Mouse (Mus musculus) lung, embryonic 14.5 days (tissue): Measurements from ENCODE around the gene Ppp1r14a. TPM values are rescaled to one million over a fixed set of nuclear protein-coding genes. Genes with fewer than 3 reads are reported as not detected.

Experiments used
- ATAC-seq: fragments of 200-750 bp; cut with Nextera tagmentation; 2 replicates; pipeline ENCODE4 v1.8.0; 2017; ENCODE audit warnings: mild to moderate bottlenecking, moderate TSS enrichment, moderate library complexity; ENCODE audit not compliant: insufficient read depth
- DNase-seq: peaks from one replicate; pipeline ENCODE4 v3.0.0-alpha.2; 2015
- H3K27ac ChIP-seq: fragments of 300-500 bp; sonication (generic); 2 replicates; pipeline ENCODE4 v1.5.1; 2014; ENCODE audit warnings: low read depth, mild to moderate bottlenecking, moderate library complexity
- H3K27me3 ChIP-seq: fragments of 300-500 bp; sonication (generic); 2 replicates; pipeline ENCODE4 v1.6.1; 2014; ENCODE audit warnings: low read length, control low read depth; ENCODE audit not compliant: insufficient read depth
- H3K36me3 ChIP-seq: fragments of 300-500 bp; sonication (generic); 2 replicates; pipeline ENCODE4 v1.6.1; 2014; ENCODE audit warnings: control low read depth; ENCODE audit not compliant: insufficient read depth
- H3K4me1 ChIP-seq: fragments of 300-500 bp; sonication (generic); 2 replicates; pipeline ENCODE4 v1.6.1; 2014; ENCODE audit warnings: antibody characterized with exemption, control low read depth; ENCODE audit not compliant: insufficient read depth
- H3K4me2 ChIP-seq: fragments of 300-500 bp; sonication (generic); 2 replicates; pipeline ENCODE4 v1.6.1; 2014; ENCODE audit warnings: mild to moderate bottlenecking
- H3K4me3 ChIP-seq: fragments of 300-500 bp; sonication (generic); 2 replicates; pipeline ENCODE4 v1.5.1; 2014; ENCODE audit warnings: low read depth, low read length
- H3K9ac ChIP-seq: fragments of 300-500 bp; sonication (generic); 2 replicates; pipeline ENCODE4 v1.6.1; 2014
- H3K9me3 ChIP-seq: fragments of 300-500 bp; sonication (generic); 2 replicates; pipeline ENCODE4 v1.6.1; 2016; ENCODE audit warnings: low read depth, low read length, control low read depth
- CTCF ChIP-seq: IDR thresholded peaks from 2 replicates; pipeline ENCODE4 v1.5.1; 2016; ENCODE audit warnings: antibody characterized with exemption, low read depth
- WGBS: fragments of 180-500 bp; shearing (Covaris S2); extraction: QIAGEN DNeasy Blood & Tissue Kit; methylation state at CpG from one replicate; pipeline ENCODE4 v1.1.7; 2014; 5-methylcytosine and 5-hydroxymethylcytosine counted together
- polyA plus RNA-seq: library from polyadenylated mRNA; unstranded; fragments of >200 nt; fragmentation: Nextera tagmentation; extraction: Ambion mirVana; gene quantifications from 2 replicates; pipeline ENCODE4 v1.2.1, GENCODE M21; 2014

Gene Ppp1r14a
- polyA plus RNA-seq, 1 experiment from 2014 or later = 114 TPM

DNA sequence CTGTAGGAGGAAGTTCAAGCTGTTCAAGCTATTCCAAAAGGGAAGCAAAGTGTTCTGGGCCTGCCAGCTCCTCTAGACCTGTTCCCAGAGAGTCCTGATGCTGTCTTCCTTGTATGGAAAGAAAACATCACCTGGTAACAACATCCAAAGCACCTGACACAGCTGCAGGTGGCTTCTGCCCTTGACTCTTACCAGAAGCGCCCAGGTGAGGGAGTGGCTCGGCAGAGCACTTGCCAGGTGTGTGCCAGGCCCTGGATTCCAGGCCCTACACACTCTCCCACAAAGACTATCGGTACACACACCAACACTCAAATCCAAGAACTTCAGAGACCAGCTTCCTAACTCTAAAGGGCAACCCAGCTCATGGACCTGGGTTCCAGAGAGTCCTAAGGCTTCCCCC lies 25.3 kb upstream of the Ppp1r14a start:
- DNase-seq = no peak
- WGBS = 84% methylated on average over 3 of the region's 3 CpGs
- H3K36me3 ChIP-seq = peaks cover 10% of the 10 kb centered on the region

DNA sequence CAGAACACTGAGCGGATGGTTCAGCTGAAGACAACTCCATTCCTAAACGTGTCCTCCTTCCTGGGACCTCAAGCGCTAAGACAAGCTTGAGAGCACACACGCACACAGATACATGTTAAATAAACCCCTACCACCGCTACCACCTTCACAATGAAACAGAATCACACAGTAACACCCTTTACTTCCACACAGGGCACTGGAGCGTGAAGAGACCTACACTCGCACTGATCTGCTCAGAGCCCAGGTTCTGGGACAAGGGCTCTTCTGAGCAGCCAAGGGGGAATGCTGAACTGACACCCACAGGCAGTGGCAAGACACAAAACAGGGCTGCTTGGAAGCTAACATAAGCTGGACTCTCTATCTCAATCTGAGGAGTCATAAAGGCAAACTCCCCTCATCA lies 23.5 kb upstream of the Ppp1r14a start:
- Histone ChIP-seq H3K4me1 (no peaks in the 10 kb centered on the region), H3K27ac (no peak overlapping the region), H3K4me3 (no peak overlapping the region), H3K4me2 (no peak overlapping the region), H3K27me3 (no peaks in the 10 kb centered on the region), H3K36me3 (no peaks in the 10 kb centered on the region), H3K9me3 (no peaks in the 10 kb centered on the region), H3K9ac (no peak overlapping the region)
- ATAC-seq (no peak), DNase-seq (no peak)
- 77% methylated on average over 7 of the region's 7 CpGs for WGBS
- no peak for TF ChIP-seq CTCF

More for the DNA sequence above, 25.3 kb upstream of the Ppp1r14a start:
- no peaks in the 10 kb centered on the region for H3K27me3 ChIP-seq
- no peak overlapping the region for H3K9ac ChIP-seq
- no peak for TF ChIP-seq CTCF
- H3K9me3 ChIP-seq = no peaks in the 10 kb centered on the region
- H3K27ac ChIP-seq = no peak overlapping the region
- no peak overlapping the region for H3K4me3 ChIP-seq
- H3K4me2 ChIP-seq = no peak overlapping the region
- no peaks in the 10 kb centered on the region for H3K4me1 ChIP-seq
- ATAC-seq = no peak

DNA sequence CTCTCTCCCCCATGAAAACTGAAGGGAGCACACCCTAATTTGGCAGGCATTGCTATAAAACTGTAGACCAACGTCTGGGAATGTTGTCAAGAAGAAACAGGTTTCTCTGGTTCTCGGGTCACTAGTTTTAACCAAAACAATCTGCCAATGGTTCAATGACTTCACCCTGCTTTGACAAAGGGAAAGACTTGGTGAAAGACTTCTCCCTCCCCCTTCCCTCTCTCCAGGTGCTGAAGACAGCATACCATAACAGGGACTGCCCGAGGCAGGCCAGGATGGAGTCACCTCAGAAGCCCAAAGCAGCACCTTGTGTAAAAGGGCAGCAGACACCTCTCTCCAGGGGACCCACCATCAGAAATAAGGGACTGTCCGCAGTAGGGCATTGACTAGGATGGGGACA lies 22.2 kb upstream of the Ppp1r14a start:
- no peak overlapping the region for H3K4me2 ChIP-seq
- ATAC-seq (no peak; the same call in 1 of the 2 replicates), DNase-seq (peak; percentile 45)
- no peaks in the 10 kb centered on the region for H3K27me3 ChIP-seq
- H3K4me1 ChIP-seq = peaks cover 9% of the 10 kb centered on the region; the same call in 1 of the 2 replicates
- no peak for TF ChIP-seq CTCF
- H3K9me3 ChIP-seq = no peaks in the 10 kb centered on the region
- WGBS = 55% methylated on average over 4 of the region's 4 CpGs
- H3K4me3 ChIP-seq = no peak overlapping the region
- H3K27ac ChIP-seq = no peak overlapping the region
- H3K36me3 ChIP-seq = no peaks in the 10 kb centered on the region
- no peak overlapping the region for H3K9ac ChIP-seq

DNA sequence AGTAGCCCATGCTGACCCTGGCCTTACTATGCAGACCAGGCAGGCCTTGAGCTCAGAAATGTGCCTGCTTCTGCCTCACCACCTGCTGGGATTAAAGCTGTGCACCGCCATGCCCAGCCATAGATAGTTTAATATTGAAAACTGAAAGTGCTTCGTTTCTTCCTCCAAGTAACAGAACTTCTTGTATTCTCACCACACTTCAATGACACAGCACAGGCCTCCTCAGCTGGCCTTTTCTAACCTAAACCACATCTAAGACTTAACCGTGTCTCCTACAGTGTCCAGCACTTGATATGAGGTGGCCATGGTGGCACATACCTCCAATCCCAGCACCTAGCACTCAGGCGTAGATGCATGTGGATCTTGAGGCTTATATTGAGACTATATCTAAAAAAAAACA lies 18.7 kb upstream of the Ppp1r14a start:
- DNase-seq (no peak), ATAC-seq (no peak)
- Histone ChIP-seq H3K36me3 (no peaks in the 10 kb centered on the region), H3K4me3 (no peak overlapping the region), H3K27ac (no peak overlapping the region), H3K27me3 (no peaks in the 10 kb centered on the region), H3K9me3 (no peaks in the 10 kb centered on the region), H3K9ac (no peak overlapping the region), H3K4me1 (peaks cover 12% of the 10 kb centered on the region; the same call in 1 of the 2 replicates), H3K4me2 (no peak overlapping the region)
- WGBS = 77% methylated on average over 4 of the region's 4 CpGs
- TF ChIP-seq CTCF = no peak

DNA sequence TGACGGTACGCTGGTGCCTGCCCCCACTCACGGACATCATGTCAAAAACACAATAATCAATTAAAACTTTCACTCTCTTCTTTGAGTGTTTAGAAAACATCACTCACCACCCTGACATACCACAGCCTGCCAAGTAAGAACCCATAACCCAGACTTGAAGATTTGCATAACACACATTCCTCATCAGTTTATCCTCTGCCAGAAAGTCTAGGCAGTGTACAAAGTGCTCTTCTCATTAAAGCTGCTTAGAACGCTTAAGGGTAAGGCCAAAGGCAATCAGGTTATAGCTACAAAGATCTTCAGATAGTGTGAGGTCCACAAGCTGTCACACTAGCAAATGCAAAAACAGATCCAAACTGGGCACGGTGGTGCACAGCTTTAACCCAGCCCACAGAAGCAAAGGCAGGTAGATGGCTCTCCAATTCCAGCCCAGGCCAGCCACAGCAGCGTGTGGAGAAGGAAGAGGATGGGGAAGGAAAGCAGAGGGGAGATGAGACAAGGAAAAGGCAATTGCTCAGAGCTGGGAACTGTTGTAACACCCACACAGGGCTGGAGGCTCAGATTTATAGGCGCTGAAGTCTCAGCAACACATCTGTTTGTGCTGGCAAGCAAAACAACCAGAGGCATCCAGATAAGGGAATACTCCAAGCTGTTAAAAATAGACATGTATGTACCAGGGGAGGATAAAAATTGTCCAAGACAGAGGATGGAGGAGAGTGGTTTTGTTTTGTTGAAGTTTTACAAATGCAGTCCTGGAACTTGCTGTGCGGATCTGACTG lies 17.2 kb upstream of the Ppp1r14a start:
- TF ChIP-seq CTCF = no peak
- Histone ChIP-seq H3K27ac (peak overlapping the region; percentile 61; the same call in 1 of the 2 replicates), H3K36me3 (no peaks in the 10 kb centered on the region), H3K4me2 (no peak overlapping the region), H3K4me3 (no peak overlapping the region), H3K9ac (no peak overlapping the region), H3K4me1 (peaks cover 12% of the 10 kb centered on the region; the same call in 1 of the 2 replicates), H3K27me3 (no peaks in the 10 kb centered on the region), H3K9me3 (no peaks in the 10 kb centered on the region)
- WGBS = 39% methylated on average over 8 of the region's 8 CpGs
- peak; percentile 61; the same call in 1 of the 2 replicates for ATAC-seq
- peak; percentile 67 for DNase-seq

DNA sequence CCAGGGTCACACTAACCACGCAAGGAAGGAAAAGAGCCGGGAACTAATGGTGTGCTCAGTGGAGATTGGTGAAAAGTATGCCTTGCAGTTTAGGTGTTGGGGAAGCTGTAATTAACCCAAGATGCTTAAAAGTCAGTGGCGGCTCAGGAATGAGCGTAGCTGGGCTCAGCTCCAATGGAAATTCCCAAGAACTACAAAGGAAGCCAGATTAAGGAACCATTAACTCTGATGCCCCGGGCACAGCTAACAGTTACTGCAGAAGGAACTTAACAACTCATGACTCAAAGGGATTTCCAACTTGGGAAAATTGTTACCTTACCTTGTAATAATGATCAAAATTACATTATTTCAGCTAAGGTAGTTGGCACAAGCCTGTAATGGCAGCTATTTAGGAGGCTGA lies 12.4 kb upstream of the Ppp1r14a start:
- peak; percentile 22 for DNase-seq
- peaks cover 4% of the 10 kb centered on the region; the same call in 1 of the 2 replicates for H3K4me1 ChIP-seq

DNA sequence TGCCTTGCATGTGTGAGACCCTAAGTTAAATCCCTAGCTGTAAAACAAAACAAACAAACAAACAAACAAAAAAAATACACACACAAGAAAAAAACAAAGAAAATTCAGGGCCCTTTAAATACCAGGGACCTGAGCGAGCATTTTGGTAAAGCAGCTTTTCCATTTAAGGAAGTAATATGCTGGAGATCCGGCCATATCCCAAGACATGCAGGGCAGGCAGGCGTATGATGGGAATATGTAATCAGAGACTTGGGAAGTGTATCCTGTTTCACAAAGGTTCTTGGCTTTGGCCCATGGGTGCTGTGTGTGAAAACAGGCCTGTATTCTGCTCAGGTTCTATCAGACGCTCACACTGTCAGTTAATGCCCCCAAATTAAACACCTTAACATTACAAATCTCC lies 11.6 kb upstream of the Ppp1r14a start:
- Histone ChIP-seq H3K27me3 (peaks cover 26% of the 10 kb centered on the region), H3K9me3 (no peaks in the 10 kb centered on the region), H3K27ac (no peak overlapping the region), H3K4me1 (no peaks in the 10 kb centered on the region), H3K36me3 (no peaks in the 10 kb centered on the region), H3K9ac (no peak overlapping the region), H3K4me2 (no peak overlapping the region), H3K4me3 (no peak overlapping the region)
- TF ChIP-seq CTCF = no peak
- ATAC-seq (no peak), DNase-seq (no peak)
- 73% methylated on average over 4 of the region's 4 CpGs for WGBS

More for the DNA sequence above, 12.4 kb upstream of the Ppp1r14a start:
- H3K27me3 ChIP-seq = peaks cover 19% of the 10 kb centered on the region
- H3K27ac ChIP-seq = no peak overlapping the region
- TF ChIP-seq CTCF = no peak
- H3K4me3 ChIP-seq = no peak overlapping the region
- no peak for ATAC-seq
- WGBS = 65% methylated on average over 5 of the region's 5 CpGs
- H3K4me2 ChIP-seq = no peak overlapping the region
- H3K9ac ChIP-seq = no peak overlapping the region
- no peaks in the 10 kb centered on the region for H3K36me3 ChIP-seq
- no peaks in the 10 kb centered on the region for H3K9me3 ChIP-seq
